Mouse (Mus musculus): ENCODE results near the gene Il6st. TPM values are rescaled to one million over a fixed set of nuclear protein-coding genes. Genes with fewer than 3 reads are reported as not detected.

Il6st gene
- polyA plus RNA-seq, 1 experiment: 19.5 TPM

- Histone ChIP-seq H3K4me3 (ENCODE audit: extremely low read depth, insufficient read depth, insufficient read length) (no peak overlapping the region), H3K4me1 (ENCODE audit: control insufficient read depth, insufficient read depth, insufficient read length) (peaks cover 15% of the 10 kb centered on the region), H3K36me3 (ENCODE audit: control insufficient read depth, insufficient read depth, low read length) (no peaks in the 10 kb centered on the region), H3K27ac (ENCODE audit: insufficient read depth, low read length) (no peak overlapping the region), H3K27me3 (ENCODE audit: control insufficient read depth, insufficient read depth, low read length) (no peaks in the 10 kb centered on the region)
- 58% methylated on average over 7 of the region's 7 CpGs for WGBS
- no peak for DNase-seq (ENCODE audit: low read depth in 1 of 2, low spot score in 2 of 2)
- TF ChIP-seq CTCF (IDR thresholded peaks at IDR 0.05; ENCODE audit: extremely low read depth, insufficient read depth, insufficient read length, insufficient replicate concordance) (no peak), POLR2A (IDR thresholded peaks at IDR 0.05; ENCODE audit: low read depth, low read length) (no peak)
Observed at GRCm38 (mm10) chr13:112442867-112443529, 20.9 kb upstream of the Il6st start.

GRCm38 (mm10) chr13:112447108-112447665, 16.7 kb upstream of the Il6st start:
- no peak overlapping the region for H3K4me3 ChIP-seq (ENCODE audit: extremely low read depth, insufficient read depth, insufficient read length)
- no peaks in the 10 kb centered on the region for H3K36me3 ChIP-seq (ENCODE audit: control insufficient read depth, insufficient read depth, low read length)
- 85% methylated on average over 8 of the region's 8 CpGs for WGBS
- H3K27ac ChIP-seq (ENCODE audit: insufficient read depth, low read length): no peak overlapping the region
- DNase-seq (ENCODE audit: low read depth in 1 of 2, low spot score in 2 of 2): no peak
- no peaks in the 10 kb centered on the region for H3K27me3 ChIP-seq (ENCODE audit: control insufficient read depth, insufficient read depth, low read length)
- no peaks in the 10 kb centered on the region for H3K4me1 ChIP-seq (ENCODE audit: control insufficient read depth, insufficient read depth, insufficient read length)
- TF ChIP-seq POLR2A (IDR thresholded peaks at IDR 0.05; ENCODE audit: low read depth, low read length): no peak
- TF ChIP-seq CTCF (IDR thresholded peaks at IDR 0.05; ENCODE audit: extremely low read depth, insufficient read depth, insufficient read length, insufficient replicate concordance): no peak

- no peaks in the 10 kb centered on the region for H3K36me3 ChIP-seq (ENCODE audit: control insufficient read depth, insufficient read depth, low read length)
- 52% methylated on average over 3 of the region's 3 CpGs for WGBS
- H3K4me3 ChIP-seq (ENCODE audit: extremely low read depth, insufficient read depth, insufficient read length): no peak overlapping the region
- DNase-seq (ENCODE audit: low read depth in 1 of 2, low spot score in 2 of 2): no peak
- H3K27ac ChIP-seq (ENCODE audit: insufficient read depth, low read length): no peak overlapping the region
- no peak for TF ChIP-seq POLR2A (IDR thresholded peaks at IDR 0.05; ENCODE audit: low read depth, low read length)
- no peak for TF ChIP-seq CTCF (IDR thresholded peaks at IDR 0.05; ENCODE audit: extremely low read depth, insufficient read depth, insufficient read length, insufficient replicate concordance)
- H3K27me3 ChIP-seq (ENCODE audit: control insufficient read depth, insufficient read depth, low read length): no peaks in the 10 kb centered on the region
- H3K4me1 ChIP-seq (ENCODE audit: control insufficient read depth, insufficient read depth, insufficient read length): no peaks in the 10 kb centered on the region
Observed at GRCm38 (mm10) chr13:112450210-112450609, 13.7 kb upstream of the Il6st start.

GRCm38 (mm10) chr13:112457366-112457765, 6.5 kb upstream of the Il6st start:
- DNase-seq (ENCODE audit: low read depth in 1 of 2, low spot score in 2 of 2): no peak
- Histone ChIP-seq H3K4me3 (ENCODE audit: extremely low read depth, insufficient read depth, insufficient read length) (no peak overlapping the region), H3K27me3 (ENCODE audit: control insufficient read depth, insufficient read depth, low read length) (no peaks in the 10 kb centered on the region), H3K4me1 (ENCODE audit: control insufficient read depth, insufficient read depth, insufficient read length) (no peaks in the 10 kb centered on the region), H3K36me3 (ENCODE audit: control insufficient read depth, insufficient read depth, low read length) (no peaks in the 10 kb centered on the region), H3K27ac (ENCODE audit: insufficient read depth, low read length) (no peak overlapping the region)
- 69% methylated on average over 6 of the region's 6 CpGs for WGBS
- TF ChIP-seq POLR2A (IDR thresholded peaks at IDR 0.05; ENCODE audit: low read depth, low read length): no peak
- TF ChIP-seq CTCF (IDR thresholded peaks at IDR 0.05; ENCODE audit: extremely low read depth, insufficient read depth, insufficient read length, insufficient replicate concordance): no peak

- Histone ChIP-seq H3K4me1 (ENCODE audit: control insufficient read depth, insufficient read depth, insufficient read length) (no peaks in the 10 kb centered on the region), H3K27ac (ENCODE audit: insufficient read depth, low read length) (no peak overlapping the region), H3K27me3 (ENCODE audit: control insufficient read depth, insufficient read depth, low read length) (no peaks in the 10 kb centered on the region), H3K4me3 (ENCODE audit: extremely low read depth, insufficient read depth, insufficient read length) (no peak overlapping the region), H3K36me3 (ENCODE audit: control insufficient read depth, insufficient read depth, low read length) (no peaks in the 10 kb centered on the region)
- WGBS: 86% methylated on average over 4 of the region's 4 CpGs
- no peak for TF ChIP-seq POLR2A (IDR thresholded peaks at IDR 0.05; ENCODE audit: low read depth, low read length)
- no peak for TF ChIP-seq CTCF (IDR thresholded peaks at IDR 0.05; ENCODE audit: extremely low read depth, insufficient read depth, insufficient read length, insufficient replicate concordance)
- DNase-seq (ENCODE audit: low read depth in 1 of 2, low spot score in 2 of 2): no peak
Observed at GRCm38 (mm10) chr13:112458016-112458415, 5.9 kb upstream of the Il6st start.

GRCm38 (mm10) chr13:112458435-112459018, 5.3 kb upstream of the Il6st start:
- no peaks in the 10 kb centered on the region; the same call in 1 of the 2 replicates for H3K4me1 ChIP-seq (ENCODE audit: control insufficient read depth, insufficient read depth, insufficient read length)
- no peak overlapping the region for H3K4me3 ChIP-seq (ENCODE audit: extremely low read depth, insufficient read depth, insufficient read length)
- DNase-seq (ENCODE audit: low read depth in 1 of 2, low spot score in 2 of 2): no peak
- H3K36me3 ChIP-seq (ENCODE audit: control insufficient read depth, insufficient read depth, low read length): no peaks in the 10 kb centered on the region
- H3K27ac ChIP-seq (ENCODE audit: insufficient read depth, low read length): no peak overlapping the region
- TF ChIP-seq CTCF (IDR thresholded peaks at IDR 0.05; ENCODE audit: extremely low read depth, insufficient read depth, insufficient read length, insufficient replicate concordance) (no peak), POLR2A (IDR thresholded peaks at IDR 0.05; ENCODE audit: low read depth, low read length) (no peak)
- no peaks in the 10 kb centered on the region for H3K27me3 ChIP-seq (ENCODE audit: control insufficient read depth, insufficient read depth, low read length)
- 92% methylated on average over 11 of the region's 11 CpGs for WGBS

GRCm38 (mm10) chr13:112459956-112460355, 3.9 kb upstream of the Il6st start:
- no peak for DNase-seq (ENCODE audit: low read depth in 1 of 2, low spot score in 2 of 2)
- H3K27me3 ChIP-seq (ENCODE audit: control insufficient read depth, insufficient read depth, low read length): no peaks in the 10 kb centered on the region
- no peak for TF ChIP-seq CTCF (IDR thresholded peaks at IDR 0.05; ENCODE audit: extremely low read depth, insufficient read depth, insufficient read length, insufficient replicate concordance)
- TF ChIP-seq POLR2A (IDR thresholded peaks at IDR 0.05; ENCODE audit: low read depth, low read length): no peak
- H3K4me1 ChIP-seq (ENCODE audit: control insufficient read depth, insufficient read depth, insufficient read length): no peaks in the 10 kb centered on the region; the same call in 1 of the 2 replicates
- H3K4me3 ChIP-seq (ENCODE audit: extremely low read depth, insufficient read depth, insufficient read length): no peak overlapping the region
- no peak overlapping the region for H3K27ac ChIP-seq (ENCODE audit: insufficient read depth, low read length)
- 76% methylated on average over 6 of the region's 6 CpGs for WGBS
- no peaks in the 10 kb centered on the region for H3K36me3 ChIP-seq (ENCODE audit: control insufficient read depth, insufficient read depth, low read length)
